Mouse (Mus musculus) left cerebral cortex, adult 2 months (tissue): ENCODE data around the gene Rad52. TPM values are rescaled to one million over a fixed set of nuclear protein-coding genes. Genes with fewer than 3 reads are reported as not detected.

Source experiments
- DNase-seq, 2 experiments: peaks; one replicate each; pipeline ENCODE4 v3.0.0; 2021 to 2022; ENCODE audit warnings: low spot score in 2 of 2, mixed read lengths in 1 of 2; ENCODE audit errors: extremely low spot score in 1 of 2
- H3K27ac ChIP-seq: fragments of 200-600 bp; 2 replicates; pipeline ENCODE4 v1.8.1; 2022
- H3K4me3 ChIP-seq: fragments of 200-600 bp; 2 replicates; pipeline ENCODE4 v1.8.1; 2022
- CTCF ChIP-seq: fragments of 200-600 bp; IDR thresholded peaks from 2 replicates; pipeline ENCODE4 v1.8.1; 2022; ENCODE audit warnings: antibody characterized with exemption, mild to moderate bottlenecking, moderate library complexity
- intact Hi-C: fragments of 180-260 bp; cut with DNase I; formaldehyde crosslinking; loops from one replicate; pipeline ENCODE4 v1.15.1; 2025
- total RNA-seq, 2 experiments: library from RNA; stranded (reverse); gene quantifications; 2 replicates each; pipeline ENCODE4 v1.2.3; 2021

Rad52 gene
- total RNA-seq, 2 experiments from 2014 or later = 41.2 to 45.0 TPM

DNA sequence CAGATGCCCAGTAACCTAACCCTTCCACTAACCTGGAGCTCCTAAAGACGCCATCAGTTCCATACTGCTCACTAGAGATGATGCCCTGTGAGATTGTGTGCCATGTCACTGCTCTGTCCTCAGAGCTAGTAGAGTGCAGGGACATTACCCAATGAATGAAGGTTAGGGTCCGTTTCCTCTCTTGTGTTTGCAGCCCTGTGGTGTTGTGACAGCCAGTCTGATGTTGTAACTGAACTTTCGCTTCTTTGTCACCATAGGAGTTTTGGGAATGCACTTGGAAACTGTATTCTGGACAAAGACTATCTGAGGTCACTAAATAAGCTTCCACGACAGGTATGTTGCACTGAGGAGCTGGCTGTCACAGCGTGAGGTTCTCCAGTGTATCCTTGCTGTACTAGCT lies 13.2 kb downstream of the Rad52 start:
- no peak for TF ChIP-seq CTCF
- Histone ChIP-seq H3K4me3 (no peak overlapping the region), H3K27ac (no peak overlapping the region)
- intact Hi-C loops = loop anchor here (5.0 kb wide), 1 partner anchor 433 kb away; no protein-coding TSS in a partner anchor
- DNase-seq = no peak

DNA sequence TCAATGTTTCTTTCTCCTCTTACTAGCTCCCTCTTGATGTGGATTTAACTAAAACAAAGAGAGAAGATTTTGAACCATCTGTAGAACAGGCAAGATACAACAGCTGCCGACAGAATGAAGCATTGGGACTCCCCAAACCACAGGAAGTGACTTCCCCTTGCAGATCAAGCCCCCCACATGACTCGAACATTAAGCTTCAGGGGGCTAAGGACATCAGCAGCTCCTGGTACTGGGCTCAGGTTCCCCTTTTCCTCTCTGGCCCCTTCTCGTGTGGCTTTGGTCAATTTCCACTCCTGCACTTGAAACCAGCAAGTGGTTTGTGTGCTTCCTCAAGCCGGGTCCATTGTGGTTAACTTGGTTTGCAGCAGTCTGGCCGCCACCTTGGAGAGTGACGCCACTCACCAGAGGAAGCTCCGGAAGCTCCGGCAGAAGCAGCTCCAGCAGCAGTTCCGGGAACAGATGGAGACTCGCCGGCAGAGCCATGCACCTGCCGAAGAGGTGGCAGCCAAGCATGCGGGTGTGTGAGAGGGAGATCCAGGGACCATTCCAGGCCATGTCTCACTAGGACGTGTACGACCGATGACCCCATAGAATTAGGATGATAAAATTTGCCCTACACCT lies 16.2 kb downstream of the Rad52 start:
- no peak overlapping the region for H3K4me3 ChIP-seq
- intact Hi-C loops = loop anchor here (5.0 kb wide), 1 partner anchor 436 kb away; no protein-coding TSS in a partner anchor
- DNase-seq = peak in 1 of 2 experiments; percentile 28
- no peak overlapping the region for H3K27ac ChIP-seq
- TF ChIP-seq CTCF = no peak

DNA sequence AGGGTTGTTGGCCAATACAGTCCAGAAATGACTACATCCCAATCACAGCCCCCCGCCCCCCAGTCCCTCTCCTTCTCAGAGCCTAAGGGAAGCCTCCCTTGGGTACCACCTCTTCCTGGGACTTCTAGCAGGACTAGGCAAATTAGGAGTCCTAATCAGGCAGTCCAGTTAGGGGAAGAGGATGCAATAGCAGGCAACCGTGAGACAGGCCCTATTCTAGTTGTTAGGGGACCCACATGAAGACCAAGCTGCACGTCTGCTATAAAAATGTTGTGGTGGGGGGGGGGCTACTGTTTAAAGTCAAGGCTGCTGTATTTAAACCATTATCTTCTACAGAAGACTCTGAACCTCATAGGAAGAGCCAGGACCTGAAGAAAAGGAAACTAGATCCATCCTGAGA lies 19.6 kb downstream of the Rad52 start:
- Histone ChIP-seq H3K4me3 (no peak overlapping the region), H3K27ac (no peak overlapping the region)
- DNase-seq = no peak
- intact Hi-C loops = loop anchor here (5.0 kb wide), 1 partner anchor 430 kb away; no protein-coding TSS in a partner anchor
- no peak for TF ChIP-seq CTCF

DNA sequence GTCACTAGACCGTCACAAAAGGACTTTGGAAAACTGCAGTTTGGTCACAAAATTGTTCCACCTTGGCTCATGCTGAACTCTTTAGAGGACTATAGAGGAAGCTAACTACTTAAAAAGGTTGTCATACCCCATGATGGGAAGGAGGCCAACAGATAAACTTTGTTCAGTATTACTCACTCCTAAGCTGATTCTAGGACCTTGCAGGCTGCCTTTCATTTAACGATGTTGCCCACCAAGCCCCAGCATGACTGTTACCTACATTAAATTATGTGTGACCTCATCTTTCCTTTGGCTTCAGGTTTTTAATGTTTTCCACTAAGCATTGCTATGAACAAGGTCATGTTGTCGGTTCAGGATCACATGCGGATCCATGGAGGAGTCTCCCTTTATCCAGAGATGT lies 20.0 kb downstream of the Rad52 start:
- DNase-seq = no peak
- H3K27ac ChIP-seq = no peak overlapping the region
- no peak for TF ChIP-seq CTCF
- intact Hi-C loops = loop anchor here (5.0 kb wide), 1 partner anchor 430 kb away; no protein-coding TSS in a partner anchor
- H3K4me3 ChIP-seq = no peak overlapping the region

DNA sequence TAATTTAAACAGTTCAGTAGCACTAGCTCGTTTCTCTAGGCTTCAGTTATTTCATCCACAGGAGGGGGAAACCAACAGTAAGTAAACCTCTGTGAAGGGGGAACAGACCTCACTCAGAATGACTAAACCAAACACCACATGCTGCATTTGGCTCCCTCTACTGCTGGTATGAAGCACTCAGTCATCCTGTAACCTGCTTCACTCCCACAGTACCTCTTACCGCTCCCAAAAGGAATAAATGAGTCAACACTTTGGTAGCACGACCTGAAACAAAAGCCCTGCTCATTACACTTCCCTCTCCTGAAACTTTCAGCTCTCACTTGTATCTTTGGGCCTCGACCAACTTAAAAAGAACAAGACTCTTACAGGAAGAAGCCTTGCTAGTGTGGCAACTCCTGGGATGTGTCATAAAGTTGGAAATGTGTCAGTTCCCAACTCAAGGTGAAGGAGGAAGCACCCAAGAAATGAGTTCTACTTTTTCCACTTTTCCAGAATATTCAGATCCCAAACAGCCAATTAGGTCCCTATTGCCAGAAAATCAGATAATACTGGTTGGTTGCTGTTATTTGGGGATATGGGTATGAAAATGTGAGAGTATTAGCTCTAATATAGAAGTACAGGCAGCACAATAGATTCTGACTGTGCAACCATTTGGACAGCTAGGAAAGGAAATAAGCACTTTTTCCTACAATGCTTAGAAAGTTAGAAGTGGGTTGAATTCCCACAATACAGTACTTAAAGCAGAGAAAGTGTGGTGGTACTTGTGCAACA lies 21.9 kb downstream of the Rad52 start:
- peak in 1 of 2 experiments; percentile 26 for DNase-seq
- TF ChIP-seq CTCF = peak; percentile 63
- no peak overlapping the region for H3K27ac ChIP-seq
- H3K4me3 ChIP-seq = no peak overlapping the region
- intact Hi-C loops = loop anchor here (1.0 to 5.0 kb wide), 2 partner anchors 128 to 432 kb away; no protein-coding TSS in a partner anchor

Other genes starting within 250 kb of the Rad52 start
- 10 to 100 TPM; 47.4 to 49.2 TPM for gene Erc1, start 54.5 kb upstream of the Rad52 start, total RNA-seq
- 100 to 1,000 TPM; 186 to 212 TPM for gene Wnk1, start 136.0 kb downstream of the Rad52 start, total RNA-seq
- 1 to 10 TPM in 1 of 2 experiments, under 1 TPM in 1; 0.56 to 1.3 TPM for gene Ninj2, start 190.7 kb downstream of the Rad52 start, total RNA-seq